Mouse (Mus musculus) heart, embryonic 15.5 days (tissue): ENCODE measurements around the gene Gm10772. TPM values are rescaled to one million over a fixed set of nuclear protein-coding genes. Genes with fewer than 3 reads are reported as not detected.
"Not testable (repeated sequence)": the region's sequence is repeated elsewhere in the genome, so short reads cannot be mapped to it uniquely, and the experiment has no call there.

ENCODE experiments used
- ATAC-seq: fragments of 200-750 bp; cut with Nextera tagmentation; replicated peaks from 2 replicates; pipeline ENCODE4 v1.8.0; 2017; ENCODE audit warnings: low read depth, moderate TSS enrichment; ENCODE audit not compliant: insufficient number of reproducible peaks, insufficient read depth, low FRiP score
- H3K27ac ChIP-seq: fragments of 300-500 bp; sonication (generic); 2 replicates; pipeline ENCODE4 v1.5.1; 2015; ENCODE audit warnings: mild to moderate bottlenecking, inconsistent platforms
- H3K27me3 ChIP-seq: fragments of 300-500 bp; sonication (generic); 2 replicates; pipeline ENCODE4 v1.6.1; 2015; ENCODE audit warnings: inconsistent platforms
- H3K36me3 ChIP-seq: fragments of 300-500 bp; sonication (generic); 2 replicates; pipeline ENCODE4 v1.6.1; 2015; ENCODE audit warnings: mild to moderate bottlenecking, inconsistent platforms
- H3K4me1 ChIP-seq: fragments of 300-500 bp; sonication (generic); replicated peaks from 2 replicates; pipeline ENCODE4 v1.6.1; 2015; ENCODE audit warnings: inconsistent platforms
- H3K4me2 ChIP-seq: fragments of 300-500 bp; sonication (generic); 2 replicates; pipeline ENCODE4 v1.6.1; 2015; ENCODE audit warnings: inconsistent platforms, mild to moderate bottlenecking, moderate library complexity
- H3K4me3 ChIP-seq: fragments of 300-500 bp; sonication (generic); 2 replicates; pipeline ENCODE4 v1.5.1; 2015; ENCODE audit warnings: mild to moderate bottlenecking, inconsistent platforms
- H3K9ac ChIP-seq: fragments of 300-500 bp; sonication (generic); 2 replicates; pipeline ENCODE4 v1.6.1; 2015; ENCODE audit warnings: mild to moderate bottlenecking, inconsistent platforms
- H3K9me3 ChIP-seq: fragments of 300-500 bp; sonication (generic); replicated peaks from 2 replicates; pipeline ENCODE4 v1.6.1; 2016; ENCODE audit warnings: inconsistent platforms
- WGBS: fragments of 180-500 bp; shearing (Covaris S2); methylation state at CpG from one replicate; pipeline ENCODE4 v1.1.7; 2015; ENCODE audit warnings: mixed read lengths; 5-methylcytosine and 5-hydroxymethylcytosine counted together
- polyA plus RNA-seq: library from polyadenylated mRNA; unstranded; fragments of >200 nt; fragmentation: Nextera tagmentation; extraction: Ambion mirVana; gene quantifications from 2 replicates; pipeline ENCODE4 v1.2.1, GENCODE M21; 2015

The Gm10772 gene
- not detected in 2 replicates for polyA plus RNA-seq

DNA sequence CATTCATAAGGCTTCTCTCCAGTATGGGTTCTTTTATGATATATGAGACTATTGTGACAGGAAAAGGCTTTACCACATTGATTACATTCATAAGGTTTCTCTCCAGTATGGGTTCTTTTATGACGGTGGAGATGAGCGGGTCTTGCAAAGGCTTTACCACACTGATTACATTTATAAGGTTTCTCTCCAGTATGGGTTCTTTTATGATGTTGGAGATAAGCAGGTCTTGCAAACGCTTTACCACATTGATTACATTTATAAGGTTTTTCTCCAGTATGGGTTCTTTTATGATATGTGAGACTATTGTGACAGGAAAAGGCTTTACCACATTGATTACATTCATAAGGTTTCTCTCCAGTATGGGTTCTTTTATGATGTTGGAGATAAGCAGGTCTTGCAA, at the start of gene Gm10772:
TSS of gene Gm10772 (minus strand) at position 101 of the 400 bp plus-strand sequence.
- H3K9me3 ChIP-seq, ATAC-seq, H3K27me3 ChIP-seq, H3K4me3 ChIP-seq, H3K4me1 ChIP-seq, H3K9ac ChIP-seq, H3K27ac ChIP-seq, H3K36me3 ChIP-seq, H3K4me2 ChIP-seq: not testable (repeated sequence)
- WGBS, result 79% methylated on average over 2 of the region's 3 CpGs

DNA sequence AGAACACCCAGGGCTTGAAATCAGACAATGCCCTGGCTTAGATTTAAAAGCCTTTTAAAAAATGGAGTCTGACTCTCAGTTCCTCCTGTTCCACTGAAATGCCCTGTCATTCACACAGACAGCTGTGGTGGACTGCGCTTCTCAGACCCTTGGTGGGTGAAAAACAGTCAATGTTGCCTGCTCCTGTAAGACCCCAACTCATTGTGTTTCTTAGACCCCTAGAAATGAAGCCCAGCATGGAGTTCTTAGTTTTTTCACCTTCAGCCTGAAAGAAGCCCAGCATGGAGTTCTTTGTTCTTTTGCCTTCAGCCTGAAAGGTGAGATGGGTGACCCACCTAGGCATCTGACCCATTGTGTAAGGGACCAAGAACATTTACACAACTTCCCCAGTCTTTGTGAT, 36.5 kb upstream of the Gm10772 start:
- no CpG with 5 or more reads among the region's 1 CpGs for WGBS
- H3K27ac ChIP-seq, ATAC-seq, H3K4me1 ChIP-seq, H3K4me2 ChIP-seq, H3K36me3 ChIP-seq, H3K9me3 ChIP-seq, H3K27me3 ChIP-seq, H3K4me3 ChIP-seq, H3K9ac ChIP-seq: not testable (repeated sequence)

DNA sequence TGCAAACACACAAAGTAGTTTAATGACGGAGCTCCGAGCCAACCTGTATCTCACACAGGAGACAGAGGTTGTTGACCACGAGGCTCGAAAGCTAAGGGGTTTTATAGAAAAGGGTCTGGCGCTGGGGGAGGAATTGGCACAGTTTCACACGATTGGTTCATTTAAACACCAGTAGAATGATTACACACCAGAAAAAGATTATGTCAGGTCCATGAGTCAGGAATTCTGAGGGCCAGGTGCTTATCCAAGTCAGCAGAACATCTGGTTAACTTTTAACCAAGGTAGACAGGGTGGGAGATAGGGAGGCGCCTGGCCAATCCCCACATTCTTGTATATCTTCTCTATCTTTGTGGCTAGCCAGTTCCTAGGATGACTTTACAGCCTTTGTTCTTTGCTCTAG, 35.8 kb upstream of the Gm10772 start:
- H3K27me3 ChIP-seq, ATAC-seq, H3K4me3 ChIP-seq, H3K4me1 ChIP-seq, H3K4me2 ChIP-seq, H3K9ac ChIP-seq, H3K27ac ChIP-seq, H3K9me3 ChIP-seq, H3K36me3 ChIP-seq: not testable (repeated sequence)
- 70% methylated on average over 3 of the region's 7 CpGs for WGBS

DNA sequence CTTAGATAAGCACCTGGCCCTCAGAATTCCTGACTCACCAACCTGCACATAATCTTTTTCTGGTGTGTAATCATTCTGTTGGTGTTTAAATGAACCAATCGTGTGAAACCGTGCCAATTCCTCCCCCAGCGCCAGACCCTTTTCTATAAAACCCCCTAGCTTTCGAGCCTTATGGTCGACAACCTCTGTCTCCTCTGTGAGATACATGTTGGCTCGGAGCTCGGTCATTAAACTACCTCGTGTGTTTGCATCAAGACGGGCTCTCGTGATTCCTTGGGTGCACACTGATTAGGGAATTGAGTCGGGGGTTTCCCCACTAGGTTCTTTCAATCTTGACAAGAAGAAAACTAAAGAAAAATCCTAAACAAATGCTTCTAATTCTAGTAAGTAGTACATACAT, 13.0 kb downstream of the Gm10772 start:
- H3K4me3 ChIP-seq, result no peak overlapping the region
- no peaks in the 10 kb centered on the region for H3K9me3 ChIP-seq
- H3K9ac ChIP-seq, result no peak overlapping the region
- ATAC-seq, result no peak
- H3K4me1 ChIP-seq, result no peaks in the 10 kb centered on the region
- no peak overlapping the region for H3K27ac ChIP-seq
- WGBS, result no CpG with 5 or more reads among the region's 11 CpGs
- no peaks in the 10 kb centered on the region for H3K36me3 ChIP-seq
- H3K27me3 ChIP-seq, result no peaks in the 10 kb centered on the region
- H3K4me2 ChIP-seq, result no peak overlapping the region

DNA sequence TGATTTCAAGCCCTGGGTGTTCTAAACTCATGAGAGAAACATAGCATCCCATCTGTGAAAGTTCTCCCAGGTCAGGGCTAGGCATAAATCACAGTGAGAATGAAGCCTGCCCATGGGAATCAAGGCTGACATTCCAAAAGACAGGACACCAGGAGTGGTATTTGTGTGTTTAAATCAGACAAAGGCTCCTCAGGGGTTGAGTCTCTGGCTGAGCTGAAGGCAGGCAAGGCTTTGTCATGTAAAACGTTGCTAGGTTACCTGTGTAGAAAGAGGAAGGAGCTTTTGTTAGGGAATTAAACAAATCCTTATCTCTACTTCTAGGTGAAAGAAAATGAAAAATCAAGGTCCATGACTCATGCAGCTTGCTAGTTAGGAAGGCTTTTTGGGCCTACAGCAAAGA, 13.6 kb downstream of the Gm10772 start:
- not testable (repeated sequence) for H3K27ac ChIP-seq, H3K4me2 ChIP-seq, H3K4me1 ChIP-seq, H3K4me3 ChIP-seq, H3K36me3 ChIP-seq, ATAC-seq, H3K9me3 ChIP-seq, H3K9ac ChIP-seq, H3K27me3 ChIP-seq
- no CpG with 5 or more reads among the region's 1 CpGs for WGBS

DNA sequence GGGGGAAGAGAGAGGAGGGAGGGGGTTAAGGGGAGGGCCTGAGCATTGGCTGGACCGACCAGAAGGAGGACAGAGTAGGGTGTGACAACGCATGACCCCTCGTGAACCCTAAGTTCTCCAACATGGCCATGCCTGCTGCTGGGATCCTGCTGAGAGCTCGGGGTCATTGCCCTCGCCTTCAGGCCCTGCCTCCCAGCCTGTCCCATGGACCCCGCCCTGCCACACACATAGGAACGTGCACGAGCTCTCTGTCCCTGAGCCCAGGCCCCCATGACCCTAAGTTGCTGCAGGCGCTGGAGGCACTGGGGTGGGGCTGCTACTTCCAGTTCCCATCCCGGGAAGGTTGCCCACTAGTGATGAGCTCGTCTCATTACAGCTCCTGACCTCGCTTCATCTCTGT, 48.2 kb downstream of the Gm10772 start:
- H3K4me1 ChIP-seq, H3K9me3 ChIP-seq, H3K4me3 ChIP-seq, H3K36me3 ChIP-seq, ATAC-seq, H3K9ac ChIP-seq, H3K27ac ChIP-seq, H3K4me2 ChIP-seq, H3K27me3 ChIP-seq: not testable (repeated sequence)
- WGBS, result 73% methylated on average over 4 of the region's 12 CpGs

Other genes starting within 250 kb of the Gm10772 start
- gene Gm10324, start 108.0 kb downstream of the Gm10772 start, polyA plus RNA-seq, result not detected in 2 replicates
- not detected in 2 replicates for gene 2410141K09Rik, start 213.5 kb upstream of the Gm10772 start, polyA plus RNA-seq